Mouse (Mus musculus) forebrain, embryonic 12.5 days (tissue): ENCODE measurements at regions not wholly inside any gene's neighbourhood (a gene's known extent, or its start where the extent isn't known, plus 50 kb on each side); places are given as distances from the start of the nearest gene placed in this dataset.
A peak's percentile ranks its signal among the peaks of the same experiment; 100 is the strongest.

ENCODE experiments used
- ATAC-seq: fragments of 200-750 bp; cut with Nextera tagmentation; 2 replicates; pipeline ENCODE4 v1.8.0; 2017; ENCODE audit warnings: moderate TSS enrichment; ENCODE audit not compliant: low FRiP score
- H3K27ac ChIP-seq: fragments of 300-500 bp; sonication (generic); 2 replicates; pipeline ENCODE4 v1.5.1; 2016; ENCODE audit warnings: mild to moderate bottlenecking
- H3K27me3 ChIP-seq: fragments of 300-500 bp; sonication (generic); 2 replicates; pipeline ENCODE4 v1.6.1; 2016; ENCODE audit warnings: mild to moderate bottlenecking
- H3K36me3 ChIP-seq: fragments of 300-500 bp; sonication (generic); replicated peaks from 2 replicates; pipeline ENCODE4 v1.6.1; 2016; ENCODE audit warnings: mild to moderate bottlenecking
- H3K4me1 ChIP-seq: fragments of 300-500 bp; sonication (generic); 2 replicates; pipeline ENCODE4 v1.6.1; 2016
- H3K4me2 ChIP-seq: fragments of 300-500 bp; sonication (generic); 2 replicates; pipeline ENCODE4 v1.6.1; 2016; ENCODE audit warnings: mild to moderate bottlenecking, moderate library complexity
- H3K4me3 ChIP-seq: fragments of 300-500 bp; sonication (generic); replicated peaks from 2 replicates; pipeline ENCODE4 v1.5.1; 2016; ENCODE audit warnings: mild to moderate bottlenecking
- H3K9ac ChIP-seq: fragments of 300-500 bp; sonication (generic); 2 replicates; pipeline ENCODE4 v1.6.1; 2016; ENCODE audit warnings: mild to moderate bottlenecking
- H3K9me3 ChIP-seq: fragments of 300-500 bp; sonication (generic); 2 replicates; pipeline ENCODE4 v1.6.1; 2016
- WGBS: fragments of 180-500 bp; shearing (Covaris S2); methylation state at CpG from one replicate; pipeline ENCODE4 v1.1.7; 2016; 5-methylcytosine and 5-hydroxymethylcytosine counted together

DNA sequence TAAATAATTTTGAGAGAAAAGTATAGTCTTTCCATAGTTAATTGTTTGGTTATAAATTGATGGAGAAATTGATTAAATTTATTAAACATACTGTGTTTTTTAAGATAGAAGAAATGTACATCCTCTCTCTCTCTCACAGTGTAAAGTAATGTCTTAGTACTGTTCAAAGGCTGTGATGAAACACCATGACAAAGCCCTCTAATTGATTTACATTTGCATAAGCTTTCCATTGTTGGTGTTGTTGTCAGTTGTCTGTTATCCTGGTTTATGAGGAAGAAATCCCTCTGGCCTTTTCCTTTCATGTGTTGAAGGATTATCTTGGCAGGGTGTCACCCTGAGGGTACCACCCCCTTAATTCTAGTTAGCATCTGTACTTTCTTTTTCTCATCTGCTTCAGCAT is 207.2 kb upstream of the Dmd start:
- H3K27ac ChIP-seq: no peak overlapping the region
- no peaks in the 10 kb centered on the region for H3K9me3 ChIP-seq
- H3K36me3 ChIP-seq: no peaks in the 10 kb centered on the region
- H3K4me1 ChIP-seq: no peaks in the 10 kb centered on the region
- ATAC-seq: no peak
- no peak overlapping the region for H3K4me3 ChIP-seq
- H3K9ac ChIP-seq: no peak overlapping the region
- H3K4me2 ChIP-seq: no peak overlapping the region
- no peaks in the 10 kb centered on the region for H3K27me3 ChIP-seq

DNA sequence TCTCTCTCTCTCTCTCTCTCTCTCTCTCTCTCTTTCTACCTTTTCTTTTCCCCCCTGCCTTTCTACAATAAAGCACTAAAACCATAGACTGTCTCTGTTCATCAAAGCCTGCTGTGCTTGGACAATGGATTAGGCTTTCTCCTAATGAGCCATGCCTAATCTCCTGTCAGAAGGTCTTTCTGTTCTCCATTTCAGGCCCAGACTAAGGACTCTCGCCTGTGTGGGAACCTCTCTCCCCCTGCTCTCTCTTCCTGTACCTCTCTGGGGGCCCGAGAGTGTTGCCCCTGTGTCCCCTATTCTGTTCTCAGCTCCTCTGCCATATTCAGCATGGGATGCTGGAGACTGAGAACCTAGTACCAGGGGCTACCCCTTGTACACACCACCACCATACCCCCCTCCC is 184.5 kb upstream of the Dmd start:
- ATAC-seq: no peak
- no peaks in the 10 kb centered on the region for H3K27me3 ChIP-seq
- H3K4me3 ChIP-seq: no peak overlapping the region
- 29% methylated on average over 2 of the region's 2 CpGs for WGBS
- no peak overlapping the region for H3K27ac ChIP-seq
- H3K9me3 ChIP-seq: no peaks in the 10 kb centered on the region
- no peak overlapping the region for H3K4me2 ChIP-seq
- no peaks in the 10 kb centered on the region for H3K36me3 ChIP-seq
- H3K4me1 ChIP-seq: no peaks in the 10 kb centered on the region
- no peak overlapping the region for H3K9ac ChIP-seq

DNA sequence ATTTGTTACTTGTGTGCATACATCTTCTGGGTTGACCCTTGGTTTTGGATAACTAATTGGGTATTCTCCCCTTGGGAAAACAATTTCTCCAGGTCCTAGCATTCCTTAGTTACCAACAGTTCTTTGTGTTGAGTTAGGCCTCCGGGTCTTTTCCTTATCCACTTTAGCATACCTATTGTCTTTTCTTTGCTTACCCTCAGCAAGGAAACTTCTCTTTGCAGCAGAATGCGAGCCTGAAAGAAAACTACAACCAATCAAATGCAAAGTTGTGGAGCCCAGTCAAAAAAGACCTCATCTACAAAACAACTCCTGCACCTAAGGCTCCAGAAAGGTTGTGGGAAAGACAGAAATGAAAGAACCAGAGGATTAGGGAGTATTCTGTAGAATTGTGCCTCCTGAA is 139.5 kb upstream of the Dmd start:
- H3K9me3 ChIP-seq: no peaks in the 10 kb centered on the region
- ATAC-seq: no peak
- H3K36me3 ChIP-seq: no peaks in the 10 kb centered on the region
- H3K27ac ChIP-seq: no peak overlapping the region
- H3K4me3 ChIP-seq: no peak overlapping the region
- H3K9ac ChIP-seq: no peak overlapping the region
- 17% methylated on average over 2 of the region's 2 CpGs for WGBS
- no peaks in the 10 kb centered on the region for H3K4me1 ChIP-seq
- H3K27me3 ChIP-seq: no peaks in the 10 kb centered on the region
- no peak overlapping the region for H3K4me2 ChIP-seq

GRCm38 (mm10) chrX:82814618-82815017 is 134.1 kb upstream of the Dmd start:
- 25% methylated on average over 11 of the region's 11 CpGs for WGBS
- ATAC-seq: no peak
- no peaks in the 10 kb centered on the region for H3K9me3 ChIP-seq
- peak overlapping the region; percentile 25 for H3K4me3 ChIP-seq
- no peak overlapping the region for H3K27ac ChIP-seq
- no peaks in the 10 kb centered on the region for H3K36me3 ChIP-seq
- peak overlapping the region; percentile 45 for H3K4me2 ChIP-seq
- H3K27me3 ChIP-seq: no peaks in the 10 kb centered on the region
- H3K9ac ChIP-seq: no peak overlapping the region
- H3K4me1 ChIP-seq: no peaks in the 10 kb centered on the region

DNA sequence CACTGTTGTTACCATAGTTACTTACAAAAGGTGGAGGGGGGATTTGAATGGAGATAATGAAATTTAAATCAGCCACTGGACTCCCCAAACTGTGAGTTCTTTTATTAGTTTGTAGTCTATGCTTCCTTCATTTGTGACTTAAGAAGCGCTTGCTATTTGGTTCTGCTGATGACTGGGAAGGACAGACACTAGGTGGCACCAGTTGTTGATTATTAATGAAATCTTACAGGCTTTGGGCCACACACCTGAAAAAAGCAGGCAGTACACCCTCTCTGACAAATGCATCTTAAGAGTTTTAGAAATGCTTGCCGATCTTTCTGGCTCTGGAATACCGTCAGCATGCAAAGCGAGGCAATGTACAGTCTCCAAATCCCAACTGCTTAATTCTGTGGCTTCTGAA is 131.6 kb upstream of the Dmd start:
- no peak for ATAC-seq
- no peaks in the 10 kb centered on the region for H3K4me1 ChIP-seq
- no peak overlapping the region for H3K27ac ChIP-seq
- H3K4me2 ChIP-seq: no peak overlapping the region
- H3K9me3 ChIP-seq: no peaks in the 10 kb centered on the region
- no peaks in the 10 kb centered on the region for H3K27me3 ChIP-seq
- no peak overlapping the region for H3K9ac ChIP-seq
- no peaks in the 10 kb centered on the region for H3K36me3 ChIP-seq
- H3K4me3 ChIP-seq: no peak overlapping the region
- 43% methylated on average over 4 of the region's 4 CpGs for WGBS

DNA sequence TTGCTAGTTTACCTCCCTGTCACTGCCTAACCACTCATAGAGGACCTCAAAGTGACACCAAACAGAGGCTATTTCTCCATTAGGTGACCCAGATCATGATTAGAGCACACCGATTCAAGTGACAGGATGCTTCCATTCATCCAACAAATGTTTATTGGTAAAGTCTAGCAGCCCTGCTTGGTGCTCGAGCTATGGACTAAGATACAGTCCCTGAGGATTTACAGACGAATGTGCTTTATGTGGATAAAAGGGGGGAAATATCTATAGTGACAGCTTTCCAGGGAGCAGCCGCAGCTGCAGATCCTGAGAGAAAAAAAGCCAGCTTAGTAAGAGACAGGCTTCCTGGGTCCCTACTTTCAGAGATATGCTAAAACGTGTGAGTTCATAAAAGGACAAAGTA is 125.1 kb upstream of the Dmd start:
- Histone ChIP-seq H3K4me2 (no peak overlapping the region), H3K4me1 (no peaks in the 10 kb centered on the region), H3K9ac (no peak overlapping the region), H3K9me3 (no peaks in the 10 kb centered on the region), H3K4me3 (no peak overlapping the region), H3K27ac (no peak overlapping the region), H3K36me3 (no peaks in the 10 kb centered on the region), H3K27me3 (no peaks in the 10 kb centered on the region)
- WGBS: 33% methylated on average over 5 of the region's 5 CpGs
- ATAC-seq: no peak

GRCm38 (mm10) chrX:82866116-82866515 is 82.6 kb upstream of the Dmd start:
- Histone ChIP-seq H3K9ac (no peak overlapping the region), H3K4me1 (no peaks in the 10 kb centered on the region), H3K9me3 (no peaks in the 10 kb centered on the region), H3K4me3 (no peak overlapping the region), H3K27ac (no peak overlapping the region), H3K27me3 (no peaks in the 10 kb centered on the region), H3K36me3 (no peaks in the 10 kb centered on the region), H3K4me2 (no peak overlapping the region)
- ATAC-seq: no peak
- WGBS: 50% methylated on average over 1 of the region's 1 CpGs
